Mouse (Mus musculus): ENCODE measurements at regions not wholly inside any gene's neighbourhood (a gene's known extent, or its start where the extent isn't known, plus 50 kb on each side); places are given as distances from the start of the nearest gene placed in this dataset.

DNA sequence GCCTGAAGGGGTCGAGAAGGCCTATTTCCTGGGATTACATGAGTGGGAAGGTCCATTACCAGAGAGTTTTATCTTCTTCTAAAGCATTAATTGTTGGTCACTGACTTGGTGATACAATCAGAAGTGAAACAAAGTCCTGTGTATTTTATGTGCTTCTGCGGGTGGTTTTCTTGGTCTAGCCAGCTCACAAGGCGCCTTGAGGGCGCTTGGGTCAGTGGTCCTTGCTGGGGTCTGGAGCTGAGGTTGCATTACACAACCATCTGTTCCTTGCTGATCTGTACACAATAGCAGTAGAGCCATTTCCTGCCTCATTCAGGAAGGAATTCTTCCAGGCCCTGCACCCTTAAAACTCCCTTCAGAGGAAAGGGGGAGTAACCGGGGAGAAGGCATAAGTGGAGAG lies 116.9 kb upstream of the Neo1 start:
- DNase-seq: no peak

GRCm38 (mm10) chr9:59144256-59144800 lies 108.1 kb upstream of the Neo1 start:
- DNase-seq: no peak

GRCm38 (mm10) chr9:59143610-59144009 lies 107.4 kb upstream of the Neo1 start:
- DNase-seq: no peak

DNA sequence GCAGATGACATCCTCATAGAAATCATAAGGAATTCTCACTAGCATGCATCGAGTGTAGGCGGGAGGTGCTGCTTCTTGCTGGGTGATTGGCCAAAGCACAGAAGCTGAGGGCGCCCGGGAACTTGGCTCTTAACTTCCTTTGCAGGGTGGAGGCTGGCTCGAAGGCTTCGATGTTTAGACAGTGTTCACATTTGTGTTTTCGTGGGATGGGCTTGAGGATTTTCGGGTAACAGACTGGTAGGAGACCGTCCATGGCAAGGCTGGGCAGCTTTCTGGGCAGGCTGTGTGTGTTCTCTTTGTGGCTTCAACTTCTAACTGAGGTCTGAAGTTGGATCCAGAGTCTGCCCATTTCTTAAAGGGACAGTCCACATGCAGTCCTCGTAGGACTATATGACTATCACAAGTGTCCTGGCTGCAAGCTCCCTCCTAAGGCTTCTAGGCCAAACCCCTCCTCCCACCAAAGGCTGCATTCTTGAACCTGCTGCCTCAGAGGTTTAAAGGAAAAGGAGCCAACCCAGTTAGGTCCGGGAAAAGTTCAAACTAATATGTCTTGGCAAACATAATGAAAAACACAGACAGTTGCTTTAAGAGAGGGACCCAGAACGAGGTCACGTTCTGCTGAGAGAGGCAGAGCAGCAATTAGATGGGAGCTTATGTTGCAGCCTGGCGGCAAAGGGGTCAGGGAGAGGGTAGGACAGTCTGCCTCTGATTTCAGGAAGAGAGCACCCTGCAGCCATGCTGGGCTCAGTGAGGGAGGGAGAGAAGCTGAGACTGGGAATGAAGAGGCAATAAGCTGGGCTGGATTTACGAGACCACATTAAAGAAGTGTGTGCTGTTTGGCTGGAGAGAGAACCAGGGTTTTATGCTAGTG lies 98.2 kb upstream of the Neo1 start:
- DNase-seq: peak; percentile 69

DNA sequence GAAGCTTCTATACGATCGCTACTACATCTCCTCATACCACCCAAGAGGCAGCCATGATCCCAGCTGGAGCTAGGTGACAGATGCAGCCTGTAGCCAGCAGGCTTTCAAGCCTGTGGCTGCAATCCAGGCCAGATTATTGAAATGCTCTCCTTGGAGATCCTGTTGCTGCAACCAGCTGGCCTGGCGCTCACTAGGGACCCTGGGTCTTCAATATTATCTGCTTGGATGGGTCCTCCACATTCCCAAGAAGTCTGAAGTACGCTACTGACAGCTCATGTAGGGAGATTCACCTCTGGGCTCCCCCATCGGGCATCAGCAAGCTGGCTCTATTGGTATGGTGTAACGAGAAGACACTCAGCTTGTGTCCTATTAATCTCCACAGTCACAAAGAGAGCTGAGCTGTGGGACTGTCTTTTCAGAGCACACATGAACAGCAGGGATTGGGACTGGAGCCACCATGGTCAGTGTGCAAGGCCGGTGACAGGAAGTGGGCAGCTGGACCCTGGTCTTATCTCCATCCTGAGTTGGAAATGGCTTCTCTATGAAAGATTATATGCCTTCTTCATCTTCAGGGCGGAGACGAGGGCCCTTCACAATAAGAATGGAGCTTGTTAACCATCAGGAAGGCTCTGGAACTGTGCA lies 93.6 kb upstream of the Neo1 start:
- peak; percentile 23 for DNase-seq

DNA sequence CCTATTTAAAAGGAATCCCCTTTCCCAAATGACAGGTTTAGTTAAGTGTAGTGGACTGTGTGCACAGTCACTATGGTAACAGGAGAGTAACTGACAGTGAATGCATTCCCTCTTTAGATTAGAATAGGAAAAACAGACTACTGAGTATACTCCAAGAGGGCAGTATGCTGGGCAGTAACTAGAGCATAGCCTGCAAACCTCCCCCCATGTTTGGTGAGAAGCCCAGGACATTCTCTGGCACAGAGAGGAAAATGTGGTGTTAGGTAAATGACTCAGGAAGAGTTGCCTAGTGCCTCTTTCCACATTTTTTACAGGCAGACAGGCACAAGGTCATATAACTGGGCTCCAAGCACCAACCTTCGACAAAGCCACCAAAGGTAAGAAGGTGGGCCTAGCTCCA lies 93.0 kb upstream of the Neo1 start:
- DNase-seq: peak; percentile 51

DNA sequence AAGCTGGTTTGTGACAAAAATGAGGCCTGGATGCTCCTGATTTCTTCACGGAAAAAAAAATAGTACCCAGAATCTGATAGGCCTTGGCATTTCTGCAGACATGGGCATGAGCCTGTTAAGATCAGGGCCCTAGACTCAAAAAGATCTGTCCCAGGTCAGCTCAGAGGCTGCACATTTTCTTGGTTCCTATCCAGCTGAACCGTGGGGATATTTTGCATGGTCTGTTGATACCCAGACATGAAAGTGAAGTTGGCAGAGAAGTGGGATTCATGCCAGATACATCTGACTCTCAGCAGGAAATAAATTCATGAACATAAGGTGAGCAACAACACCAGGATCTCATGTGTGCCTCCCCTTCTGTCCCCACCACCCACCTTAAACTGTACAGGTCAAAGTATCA lies 91.8 kb upstream of the Neo1 start:
- no peak for DNase-seq

DNA sequence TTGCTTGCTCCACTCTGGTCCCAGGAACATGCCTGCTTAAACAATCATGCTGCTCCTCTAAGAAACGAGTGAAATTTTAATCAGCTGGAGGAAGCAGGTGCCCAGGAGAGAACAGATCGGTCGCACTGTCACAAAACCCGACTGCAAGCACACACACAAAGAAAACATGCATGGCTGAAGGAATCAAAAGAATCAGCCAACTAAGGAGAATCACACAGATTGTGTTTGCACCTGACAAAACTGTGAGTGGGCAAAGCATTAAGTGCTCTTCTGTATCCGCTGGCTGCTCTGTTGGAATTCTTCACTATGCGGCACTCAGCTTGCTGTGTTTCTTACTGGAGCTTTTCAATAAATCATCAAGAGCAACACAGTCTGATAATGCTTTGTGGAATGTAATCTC lies 89.6 kb upstream of the Neo1 start:
- no peak for DNase-seq

DNA sequence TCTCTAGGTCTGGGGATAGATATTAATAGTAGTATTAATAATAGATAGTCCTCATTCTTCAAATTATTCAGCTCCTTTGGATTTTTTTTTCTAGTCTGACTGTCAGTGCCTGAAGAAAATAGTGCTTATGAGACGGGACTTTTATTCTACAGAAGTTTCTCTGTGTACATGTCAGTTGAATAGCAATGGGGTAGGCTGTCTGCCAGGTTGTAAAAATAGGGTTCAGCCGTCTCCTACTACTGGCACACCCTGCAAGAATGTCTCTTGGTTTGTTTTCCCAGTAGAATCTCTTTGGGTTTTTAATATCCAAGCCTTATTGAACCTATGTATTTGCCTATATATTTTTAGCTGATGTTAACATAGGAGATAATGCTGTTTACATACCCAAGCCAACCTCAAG lies 80.3 kb upstream of the Neo1 start:
- DNase-seq: no peak

- DNase-seq: no peak
Observed at GRCm38 (mm10) chr9:59113859-59114258, 77.6 kb upstream of the Neo1 start.

- no peak for DNase-seq
Observed at GRCm38 (mm10) chr9:59099738-59100137, 63.5 kb upstream of the Neo1 start.

DNA sequence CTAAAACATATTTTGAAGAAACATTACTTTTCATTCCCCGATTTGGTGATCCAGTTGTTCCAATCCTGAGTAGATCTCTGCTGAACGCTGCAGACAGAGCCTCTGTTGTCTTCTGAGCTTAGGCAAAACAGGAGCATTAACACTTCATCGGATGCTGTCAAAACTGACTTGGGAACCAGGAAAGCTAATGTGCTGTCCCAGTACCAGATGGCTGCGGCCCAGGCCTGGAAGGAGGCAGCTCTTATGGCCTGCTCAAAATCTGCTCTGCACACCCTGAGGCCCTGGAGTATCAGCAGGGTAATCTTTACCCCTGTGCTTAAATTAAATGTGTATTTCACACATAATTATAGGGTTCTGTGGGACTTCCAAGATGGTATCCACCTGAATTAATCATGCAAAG lies 61.3 kb upstream of the Neo1 start:
- DNase-seq: peak; percentile 25

DNA sequence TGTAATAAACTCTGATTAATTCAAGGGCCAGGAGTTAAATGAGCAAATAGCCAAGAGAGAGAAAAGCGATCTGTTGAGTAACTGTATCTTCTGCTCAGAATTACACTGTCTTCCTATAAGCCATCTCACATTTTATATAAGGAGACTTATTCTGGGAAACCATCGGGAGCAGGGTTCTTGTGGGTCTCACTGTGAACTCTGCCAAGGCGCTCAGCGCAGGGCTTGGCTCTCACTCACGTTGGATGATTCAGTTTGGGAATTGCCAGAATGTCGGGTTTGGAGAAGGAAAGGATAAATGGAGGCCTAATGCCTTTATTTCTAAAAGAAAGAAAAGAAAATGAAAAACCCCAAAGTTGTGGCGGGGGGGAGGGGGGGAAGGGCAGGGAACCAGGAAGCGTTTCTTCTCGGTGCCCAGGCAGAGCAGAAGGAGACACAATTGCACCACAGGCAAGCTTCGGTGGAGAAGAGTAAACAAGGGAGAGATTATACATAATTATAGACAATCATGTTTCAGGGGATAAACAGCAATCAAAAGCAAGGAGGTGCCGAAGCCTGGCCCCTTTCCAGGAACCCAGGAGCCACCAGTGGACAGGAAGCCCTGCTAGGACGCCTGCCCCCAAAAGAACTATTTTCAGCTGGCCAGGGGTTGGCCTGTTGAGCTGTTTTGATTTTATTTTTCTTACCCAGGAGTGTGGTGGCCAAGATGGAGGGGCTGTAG lies 60.5 kb upstream of the Neo1 start:
- peak; percentile 9 for DNase-seq

GRCm38 (mm10) chr9:59095626-59096025 lies 59.4 kb upstream of the Neo1 start:
- peak; percentile 10 for DNase-seq

DNA sequence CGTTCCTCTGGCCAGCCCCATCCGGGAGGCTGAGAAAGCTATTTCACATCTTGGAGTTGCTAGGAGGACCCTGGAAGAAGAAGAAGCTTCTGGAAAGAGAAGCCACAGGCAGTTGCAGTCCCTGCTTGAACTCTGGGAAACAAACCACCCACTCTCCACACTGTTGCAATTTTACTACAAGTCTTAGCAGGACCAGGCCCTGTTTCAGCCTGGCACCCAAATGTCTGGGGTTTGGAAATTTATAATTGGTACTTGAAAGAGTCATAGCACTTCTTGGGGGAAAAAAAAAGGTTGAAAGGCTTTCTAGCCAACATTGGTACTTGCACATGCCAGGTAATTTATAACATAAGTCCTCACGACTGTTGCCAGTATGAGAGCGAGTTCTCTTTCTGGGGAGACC lies 57.9 kb upstream of the Neo1 start:
- DNase-seq: no peak

- peak; percentile 22 for DNase-seq
Observed at GRCm38 (mm10) chr9:59091179-59091578, 54.9 kb upstream of the Neo1 start.

- DNase-seq: no peak
Observed at GRCm38 (mm10) chr9:59087704-59088103, 51.5 kb upstream of the Neo1 start.

DNA sequence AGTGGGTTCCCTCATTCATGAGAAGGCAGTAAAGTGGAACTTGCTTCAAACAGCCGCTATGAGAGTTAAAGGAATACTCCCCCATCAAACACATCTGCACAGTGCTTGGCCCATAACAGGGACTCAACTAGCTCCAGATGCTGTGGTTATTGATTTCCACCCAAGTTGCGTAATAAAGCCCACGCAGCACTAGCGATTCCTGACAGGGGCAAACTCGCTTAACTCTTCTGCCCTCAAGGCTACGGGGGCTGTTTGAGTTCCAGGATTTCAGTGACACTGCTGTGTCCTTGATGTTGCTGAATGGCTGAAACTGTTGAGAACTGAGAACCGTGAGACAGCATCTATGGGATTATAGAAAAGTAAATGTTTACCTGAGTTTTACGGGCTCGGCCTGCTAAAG lies 50.9 kb upstream of the Neo1 start:
- DNase-seq: peak; percentile 16

- no peak for DNase-seq
Observed at GRCm38 (mm10) chr9:59086556-59087102, 50.4 kb upstream of the Neo1 start.
